Mouse (Mus musculus) intestine, postnatal 0 days (tissue): ENCODE data around the gene Nmnat2. TPM values are rescaled to one million over a fixed set of nuclear protein-coding genes. Genes with fewer than 3 reads are reported as not detected.

Source experiments
- ATAC-seq: fragments of 200-750 bp; cut with Nextera tagmentation; 2 replicates; pipeline ENCODE4 v1.8.0; 2017; ENCODE audit warnings: mild to moderate bottlenecking, moderate TSS enrichment, moderate library complexity
- H3K27ac ChIP-seq: fragments of 300-500 bp; sonication (generic); 2 replicates; pipeline ENCODE4 v1.5.1; 2014; ENCODE audit warnings: mild to moderate bottlenecking, low read depth, low read length, moderate library complexity
- H3K27me3 ChIP-seq: fragments of 300-500 bp; sonication (generic); replicated peaks from 2 replicates; pipeline ENCODE4 v1.6.1; 2014; ENCODE audit warnings: low read length, mixed read lengths; ENCODE audit not compliant: control insufficient read depth, insufficient read depth
- H3K36me3 ChIP-seq: fragments of 300-500 bp; sonication (generic); 2 replicates; pipeline ENCODE4 v1.6.1; 2014; ENCODE audit warnings: mild to moderate bottlenecking, moderate library complexity; ENCODE audit not compliant: control insufficient read depth, insufficient read depth
- H3K4me1 ChIP-seq: fragments of 300-500 bp; sonication (generic); replicated peaks from 2 replicates; pipeline ENCODE4 v1.6.1; 2014; ENCODE audit warnings: antibody characterized with exemption, low read length, mixed read lengths; ENCODE audit not compliant: control insufficient read depth, insufficient read depth
- H3K4me2 ChIP-seq: fragments of 300-500 bp; sonication (generic); replicated peaks from 2 replicates; pipeline ENCODE4 v1.6.1; 2014; ENCODE audit warnings: low read depth, mild to moderate bottlenecking, moderate library complexity
- H3K4me3 ChIP-seq: fragments of 300-500 bp; sonication (generic); 2 replicates; pipeline ENCODE4 v1.5.1; 2014; ENCODE audit warnings: low read depth, low read length
- H3K9ac ChIP-seq: fragments of 300-500 bp; sonication (generic); 2 replicates; pipeline ENCODE4 v1.6.1; 2014; ENCODE audit warnings: mild to moderate bottlenecking, low read depth, low read length
- H3K9me3 ChIP-seq: fragments of 300-500 bp; sonication (generic); 2 replicates; pipeline ENCODE4 v1.6.1; 2016; ENCODE audit warnings: mixed run types; ENCODE audit not compliant: control insufficient read depth
- CTCF ChIP-seq: sonication (generic); IDR thresholded peaks from 2 replicates; pipeline ENCODE4 v1.5.1; 2016; ENCODE audit warnings: low read depth, mild to moderate bottlenecking, control low read depth, antibody characterized with exemption, moderate library complexity
- WGBS: fragments of 180-500 bp; shearing (Covaris S2); extraction: QIAGEN DNeasy Blood & Tissue Kit; methylation state at CpG from one replicate; pipeline ENCODE4 v1.1.7; 2014; 5-methylcytosine and 5-hydroxymethylcytosine counted together
- polyA plus RNA-seq: library from polyadenylated mRNA; unstranded; fragments of >200 nt; fragmentation: Nextera tagmentation; extraction: Ambion mirVana; gene quantifications from 2 replicates; pipeline ENCODE4 v1.2.1, GENCODE M21; 2015

Nmnat2 gene
- polyA plus RNA-seq, 1 experiment from 2014 or later, result 1.1 TPM

- WGBS, result 53% methylated on average over 12 of the region's 12 CpGs
- Histone ChIP-seq H3K9ac (no peak overlapping the region), H3K4me3 (no peak overlapping the region), H3K9me3 (no peaks in the 10 kb centered on the region), H3K27ac (no peak overlapping the region), H3K27me3 (no peaks in the 10 kb centered on the region), H3K36me3 (no peaks in the 10 kb centered on the region), H3K4me2 (no peak overlapping the region), H3K4me1 (peaks cover 5% of the 10 kb centered on the region; the same call in 1 of the 2 replicates)
- no peak for TF ChIP-seq CTCF
- no peak for ATAC-seq
These were observed 139.7 kb downstream of the Nmnat2 start for GRCm38 (mm10) chr1:153094226-153095076.

- no peak for TF ChIP-seq CTCF
- ATAC-seq, result no peak
- Histone ChIP-seq H3K36me3 (no peaks in the 10 kb centered on the region), H3K4me1 (peaks cover 5% of the 10 kb centered on the region; the same call in 1 of the 2 replicates), H3K27ac (no peak overlapping the region), H3K4me3 (no peak overlapping the region), H3K9ac (no peak overlapping the region), H3K4me2 (no peak overlapping the region), H3K27me3 (no peaks in the 10 kb centered on the region), H3K9me3 (no peaks in the 10 kb centered on the region)
- 76% methylated on average over 6 of the region's 6 CpGs for WGBS
These were observed 140.5 kb downstream of the Nmnat2 start for GRCm38 (mm10) chr1:153095328-153095727.

GRCm38 (mm10) chr1:153095826-153096727, 141.3 kb downstream of the Nmnat2 start:
- Histone ChIP-seq H3K9me3 (no peaks in the 10 kb centered on the region), H3K27me3 (no peaks in the 10 kb centered on the region), H3K4me2 (no peak overlapping the region), H3K4me1 (peaks cover 5% of the 10 kb centered on the region; the same call in 1 of the 2 replicates), H3K36me3 (no peaks in the 10 kb centered on the region), H3K9ac (no peak overlapping the region), H3K4me3 (no peak overlapping the region), H3K27ac (no peak overlapping the region)
- WGBS, result 43% methylated on average over 16 of the region's 16 CpGs
- ATAC-seq, result no peak
- no peak for TF ChIP-seq CTCF

- no peak overlapping the region for H3K4me2 ChIP-seq
- H3K27me3 ChIP-seq, result no peaks in the 10 kb centered on the region
- H3K27ac ChIP-seq, result no peak overlapping the region
- peak; percentile 15; the same call in 1 of the 2 replicates for TF ChIP-seq CTCF
- H3K9ac ChIP-seq, result no peak overlapping the region
- ATAC-seq, result no peak
- H3K4me1 ChIP-seq, result no peaks in the 10 kb centered on the region
- no peaks in the 10 kb centered on the region for H3K9me3 ChIP-seq
- no peak overlapping the region for H3K4me3 ChIP-seq
- WGBS, result 92% methylated on average over 6 of the region's 6 CpGs
- H3K36me3 ChIP-seq, result no peaks in the 10 kb centered on the region
These were observed 142.4 kb downstream of the Nmnat2 start for GRCm38 (mm10) chr1:153097017-153097675.

- H3K27ac ChIP-seq, result no peak overlapping the region
- no peaks in the 10 kb centered on the region for H3K4me1 ChIP-seq
- no peaks in the 10 kb centered on the region for H3K27me3 ChIP-seq
- no peak for TF ChIP-seq CTCF
- no peak for ATAC-seq
- H3K9me3 ChIP-seq, result no peaks in the 10 kb centered on the region
- 63% methylated on average over 11 of the region's 11 CpGs for WGBS
- H3K9ac ChIP-seq, result no peak overlapping the region
- no peak overlapping the region for H3K4me3 ChIP-seq
- H3K36me3 ChIP-seq, result no peaks in the 10 kb centered on the region
- no peak overlapping the region for H3K4me2 ChIP-seq
These were observed 143.8 kb downstream of the Nmnat2 start for GRCm38 (mm10) chr1:153098586-153098985.
